Mouse (Mus musculus) intestine, embryonic 14.5 days (tissue): ENCODE results near the gene Msi2. TPM values are rescaled to one million over a fixed set of nuclear protein-coding genes. Genes with fewer than 3 reads are reported as not detected.

Source experiments
- ATAC-seq: fragments of 200-750 bp; cut with Nextera tagmentation; replicated peaks from 2 replicates; pipeline ENCODE4 v1.8.0; 2017; ENCODE audit warnings: low read depth, moderate number of reproducible peaks, moderate TSS enrichment, moderate library complexity; ENCODE audit not compliant: low FRiP score, low TSS enrichment
- DNase-seq: peaks from one replicate; pipeline ENCODE4 v3.0.0-alpha.2; 2018; ENCODE audit warnings: low spot score
- H3K27ac ChIP-seq: fragments of 300-500 bp; sonication (generic); 2 replicates; pipeline ENCODE4 v1.5.1; 2014; ENCODE audit warnings: low read depth, mild to moderate bottlenecking, control low read depth
- H3K27me3 ChIP-seq: fragments of 300-500 bp; sonication (generic); replicated peaks from 2 replicates; pipeline ENCODE4 v1.6.1; 2014; ENCODE audit warnings: low read length, control low read depth; ENCODE audit not compliant: control insufficient read depth, insufficient read depth
- H3K36me3 ChIP-seq: fragments of 300-500 bp; sonication (generic); 2 replicates; pipeline ENCODE4 v1.6.1; 2014; ENCODE audit warnings: low read length, control low read depth; ENCODE audit not compliant: control insufficient read depth, insufficient read depth
- H3K4me1 ChIP-seq: fragments of 300-500 bp; sonication (generic); replicated peaks from 2 replicates; pipeline ENCODE4 v1.6.1; 2014; ENCODE audit warnings: low read length, control low read depth, mixed read lengths; ENCODE audit not compliant: control insufficient read depth, insufficient read depth
- H3K4me2 ChIP-seq: fragments of 300-500 bp; sonication (generic); 2 replicates; pipeline ENCODE4 v1.6.1; 2014; ENCODE audit warnings: low read length
- H3K4me3 ChIP-seq: fragments of 300-500 bp; sonication (generic); 2 replicates; pipeline ENCODE4 v1.5.1; 2014; ENCODE audit warnings: low read depth, low read length, control low read depth, mixed read lengths
- H3K9ac ChIP-seq: fragments of 300-500 bp; sonication (generic); 2 replicates; pipeline ENCODE4 v1.6.1; 2014; ENCODE audit warnings: mild to moderate bottlenecking, low read length
- H3K9me3 ChIP-seq: fragments of 300-500 bp; sonication (generic); 2 replicates; pipeline ENCODE4 v1.6.1; 2016; ENCODE audit warnings: low read length, control low read depth; ENCODE audit not compliant: control insufficient read depth
- whole genome bisulfite sequencing: fragments of 180-500 bp; shearing (Covaris S2); extraction: QIAGEN DNeasy Blood & Tissue Kit; methylation state at CpG from one replicate; pipeline ENCODE4 v1.1.7; 2014; 5-methylcytosine and 5-hydroxymethylcytosine counted together
- polyA plus RNA-seq: library from polyadenylated mRNA; unstranded; fragments of >200 nt; fragmentation: Nextera tagmentation; extraction: Ambion mirVana; gene quantifications from 2 replicates; pipeline ENCODE4 v1.2.1, GENCODE M21; 2014

Gene Msi2
- polyA plus RNA-seq, 1 experiment from 2014 or later: 13.6 TPM

DNA sequence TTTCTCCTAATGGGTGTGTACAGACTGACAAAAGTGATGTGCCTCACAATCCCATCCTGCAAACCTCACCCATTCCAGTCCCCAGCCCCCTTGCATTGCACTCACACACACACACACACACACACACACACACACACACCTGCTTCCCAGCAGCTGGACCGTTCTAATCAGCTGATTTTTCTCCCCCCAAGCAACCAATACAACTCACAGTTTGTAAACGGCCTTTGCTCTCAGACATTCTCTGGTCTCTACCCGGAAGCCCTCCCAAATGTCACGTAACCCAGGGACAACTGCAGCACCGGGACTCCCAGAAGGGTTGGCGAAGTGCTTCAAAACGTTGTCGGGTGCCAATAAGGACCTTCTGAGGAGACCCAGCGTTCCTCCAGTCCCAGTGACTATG lies 57.9 kb downstream of the Msi2 start:
- Histone ChIP-seq H3K4me1 (peaks cover 16% of the 10 kb centered on the region), H3K9me3 (no peaks in the 10 kb centered on the region), H3K27ac (no peak overlapping the region), H3K4me3 (no peak overlapping the region), H3K27me3 (no peaks in the 10 kb centered on the region), H3K4me2 (no peak overlapping the region), H3K36me3 (peaks cover 19% of the 10 kb centered on the region), H3K9ac (no peak overlapping the region)
- DNase-seq (no peak), ATAC-seq (no peak)
- WGBS: 67% methylated on average over 9 of the region's 9 CpGs

DNA sequence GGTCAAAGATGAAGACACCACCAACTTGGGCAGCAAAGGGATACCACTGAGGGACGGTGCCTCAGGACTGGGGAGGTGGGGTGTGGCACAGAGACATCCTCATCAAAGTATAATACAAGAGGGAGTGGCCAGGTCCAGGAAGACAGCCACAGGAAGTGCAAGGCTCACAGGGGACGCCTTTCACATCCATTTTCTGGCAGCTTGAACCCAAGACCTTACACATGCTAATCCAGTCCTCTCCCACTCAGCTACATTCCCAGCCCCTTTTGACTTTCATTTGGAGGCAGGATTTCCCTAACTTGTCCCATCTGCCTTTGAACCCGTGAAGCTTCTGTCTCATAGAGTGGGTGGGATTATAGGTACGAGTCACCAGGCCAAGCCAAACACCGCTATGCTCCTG lies 59.4 kb downstream of the Msi2 start:
- H3K9me3 ChIP-seq: no peaks in the 10 kb centered on the region
- no peak overlapping the region for H3K4me3 ChIP-seq
- WGBS: 88% methylated on average over 5 of the region's 5 CpGs
- no peak overlapping the region for H3K27ac ChIP-seq
- H3K4me2 ChIP-seq: no peak overlapping the region
- peaks cover 19% of the 10 kb centered on the region for H3K36me3 ChIP-seq
- ATAC-seq: no peak
- H3K27me3 ChIP-seq: no peaks in the 10 kb centered on the region
- H3K9ac ChIP-seq: no peak overlapping the region
- no peak for DNase-seq
- H3K4me1 ChIP-seq: peaks cover 16% of the 10 kb centered on the region

DNA sequence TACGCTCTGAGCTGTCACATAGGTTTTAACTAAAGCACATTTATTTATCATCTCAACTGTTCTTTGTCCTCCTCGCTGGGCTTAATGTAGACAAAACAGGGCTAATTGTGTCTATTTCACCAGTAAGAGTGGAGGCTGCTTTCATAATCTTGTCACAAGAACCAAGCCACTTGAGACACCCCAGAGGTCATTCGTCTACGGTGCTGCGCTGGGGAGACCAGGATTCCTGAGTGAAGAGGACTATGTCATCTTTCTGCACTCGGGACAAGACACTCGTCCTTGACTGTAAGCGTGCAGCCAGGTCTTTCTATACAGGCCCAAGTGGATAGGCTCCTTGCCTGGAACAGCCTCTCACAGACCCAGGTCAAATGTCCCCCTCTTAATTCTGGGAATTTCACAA lies 62.5 kb downstream of the Msi2 start:
- WGBS: 68% methylated on average over 8 of the region's 8 CpGs
- Histone ChIP-seq H3K27ac (no peak overlapping the region), H3K4me1 (peaks cover 7% of the 10 kb centered on the region), H3K4me3 (no peak overlapping the region), H3K4me2 (no peak overlapping the region), H3K9ac (no peak overlapping the region), H3K27me3 (no peaks in the 10 kb centered on the region), H3K9me3 (no peaks in the 10 kb centered on the region), H3K36me3 (peaks cover 14% of the 10 kb centered on the region; the same call in 1 of the 2 replicates)
- DNase-seq (no peak), ATAC-seq (no peak)

DNA sequence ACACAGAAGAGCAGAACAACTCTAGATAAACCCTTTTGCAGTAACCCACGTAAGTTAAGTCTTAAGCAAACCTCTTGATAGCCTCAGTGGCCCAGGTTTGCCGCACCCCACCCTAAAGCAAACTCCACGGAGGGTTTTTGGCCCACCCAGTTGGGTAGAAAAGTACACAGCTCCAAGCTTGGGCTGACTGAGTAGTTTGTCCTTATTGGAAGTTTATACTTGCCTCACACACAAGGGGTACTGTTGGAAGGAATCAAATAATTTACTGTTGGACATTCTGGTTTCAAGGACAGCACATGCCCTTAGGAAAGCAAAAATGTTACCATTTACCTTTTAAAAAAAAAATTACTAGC lies 63.1 kb downstream of the Msi2 start:
- Histone ChIP-seq H3K4me3 (no peak overlapping the region), H3K9me3 (no peaks in the 10 kb centered on the region), H3K27me3 (no peaks in the 10 kb centered on the region), H3K27ac (no peak overlapping the region), H3K36me3 (peaks cover 14% of the 10 kb centered on the region; the same call in 1 of the 2 replicates), H3K4me2 (no peak overlapping the region), H3K9ac (no peak overlapping the region), H3K4me1 (peaks cover 6% of the 10 kb centered on the region; the same call in 1 of the 2 replicates)
- no peak for ATAC-seq
- WGBS: 71% methylated on average over 3 of the region's 3 CpGs
- no peak for DNase-seq

DNA sequence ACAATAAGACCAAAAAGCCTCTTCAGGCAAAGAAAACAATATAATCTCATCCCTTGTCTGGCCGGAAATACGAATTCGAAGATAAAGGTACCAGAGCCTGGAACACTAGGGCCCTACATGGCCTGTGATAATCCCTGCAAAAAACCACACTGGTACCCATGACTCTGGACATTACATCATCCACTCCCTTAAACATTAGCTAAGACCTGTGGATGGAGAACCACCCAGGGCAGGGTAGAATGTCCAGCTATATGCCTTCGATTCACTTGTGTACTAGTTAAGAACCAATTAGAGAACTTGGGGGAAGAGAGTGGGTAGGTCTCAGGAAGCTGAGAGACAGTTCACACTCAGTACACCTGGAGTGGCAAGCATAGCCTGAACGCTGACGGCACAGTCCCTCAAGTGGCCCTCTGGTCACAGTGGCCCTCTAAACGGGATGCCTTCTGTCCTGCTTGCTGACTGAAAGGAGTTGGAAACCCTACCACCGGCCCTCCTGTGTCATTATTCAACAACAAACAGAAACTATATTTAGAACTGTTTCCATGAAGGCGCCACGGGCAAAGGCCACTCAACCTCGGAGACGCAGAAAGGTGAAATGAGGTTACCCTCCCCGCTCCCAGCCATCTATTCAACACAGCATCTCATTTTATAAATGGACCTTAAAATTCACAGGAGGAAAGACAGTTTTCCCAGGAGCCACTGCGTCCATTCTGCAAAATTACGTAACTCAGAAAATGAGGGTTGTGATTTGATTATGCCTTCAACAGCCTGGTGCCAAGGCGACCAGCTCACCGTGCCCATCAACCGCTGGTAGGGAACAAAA lies 63.7 kb downstream of the Msi2 start:
- Histone ChIP-seq H3K4me1 (peaks cover 6% of the 10 kb centered on the region; the same call in 1 of the 2 replicates), H3K9me3 (no peaks in the 10 kb centered on the region), H3K4me3 (no peak overlapping the region), H3K9ac (no peak overlapping the region), H3K36me3 (peaks cover 14% of the 10 kb centered on the region; the same call in 1 of the 2 replicates), H3K27me3 (no peaks in the 10 kb centered on the region), H3K4me2 (no peak overlapping the region), H3K27ac (no peak overlapping the region)
- 76% methylated on average over 18 of the region's 18 CpGs for WGBS
- no peak for DNase-seq
- no peak for ATAC-seq

DNA sequence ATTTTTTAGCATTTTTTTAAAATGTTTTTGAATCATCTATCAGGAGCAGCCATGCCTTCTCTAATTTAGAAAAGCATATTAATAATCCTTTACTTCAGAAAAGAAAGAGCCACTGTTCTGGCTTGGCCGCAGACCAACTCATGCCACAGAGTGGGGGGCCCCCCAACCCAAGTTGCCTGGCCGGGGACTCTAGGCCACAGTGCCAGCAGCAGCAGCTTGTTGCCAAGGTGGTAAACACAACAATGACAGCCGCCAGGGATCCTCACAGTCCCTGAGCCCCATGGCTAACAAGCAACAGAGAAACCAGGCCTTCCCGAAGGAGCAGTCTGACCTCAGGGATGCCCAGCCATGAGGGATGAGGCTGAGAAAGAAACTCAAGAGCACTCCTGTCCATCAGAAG lies 68.0 kb downstream of the Msi2 start:
- no peaks in the 10 kb centered on the region for H3K27me3 ChIP-seq
- no peak overlapping the region for H3K27ac ChIP-seq
- H3K4me1 ChIP-seq: peaks cover 27% of the 10 kb centered on the region
- ATAC-seq (no peak), DNase-seq (no peak)
- WGBS: 60% methylated on average over 4 of the region's 4 CpGs
- H3K9ac ChIP-seq: no peak overlapping the region
- no peaks in the 10 kb centered on the region for H3K9me3 ChIP-seq
- H3K4me3 ChIP-seq: no peak overlapping the region
- no peak overlapping the region for H3K4me2 ChIP-seq
- peaks cover 6% of the 10 kb centered on the region; the same call in 1 of the 2 replicates for H3K36me3 ChIP-seq

DNA sequence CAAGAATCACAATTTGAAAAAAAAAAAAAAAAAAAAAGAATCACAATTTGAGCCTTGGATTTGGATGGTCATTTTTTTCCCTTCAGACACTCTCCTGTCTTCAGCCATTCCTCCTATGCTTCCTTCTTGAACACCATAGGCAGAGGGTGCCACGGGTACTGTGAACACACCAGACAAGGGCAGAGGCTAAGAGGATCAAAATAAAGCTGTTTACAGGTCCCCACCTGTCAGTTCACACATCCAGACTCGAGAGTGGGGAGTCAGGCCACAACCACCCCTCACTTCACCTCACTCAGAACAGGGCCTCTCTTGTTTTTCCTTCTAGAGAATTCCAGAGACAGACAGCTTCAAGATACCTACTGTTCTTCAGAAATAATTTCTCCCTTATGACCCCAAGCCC lies 69.3 kb downstream of the Msi2 start:
- H3K9me3 ChIP-seq: no peaks in the 10 kb centered on the region
- H3K27ac ChIP-seq: 0 out of 2 replicates have a peak overlapping the region, but pooled peaks have one; percentile 22
- no peak overlapping the region for H3K4me2 ChIP-seq
- 28% methylated on average over 2 of the region's 2 CpGs for WGBS
- ATAC-seq (no peak), DNase-seq (no peak)
- no peaks in the 10 kb centered on the region for H3K27me3 ChIP-seq
- peaks cover 6% of the 10 kb centered on the region; the same call in 1 of the 2 replicates for H3K36me3 ChIP-seq
- H3K9ac ChIP-seq: no peak overlapping the region
- H3K4me1 ChIP-seq: peaks cover 27% of the 10 kb centered on the region
- no peak overlapping the region for H3K4me3 ChIP-seq

DNA sequence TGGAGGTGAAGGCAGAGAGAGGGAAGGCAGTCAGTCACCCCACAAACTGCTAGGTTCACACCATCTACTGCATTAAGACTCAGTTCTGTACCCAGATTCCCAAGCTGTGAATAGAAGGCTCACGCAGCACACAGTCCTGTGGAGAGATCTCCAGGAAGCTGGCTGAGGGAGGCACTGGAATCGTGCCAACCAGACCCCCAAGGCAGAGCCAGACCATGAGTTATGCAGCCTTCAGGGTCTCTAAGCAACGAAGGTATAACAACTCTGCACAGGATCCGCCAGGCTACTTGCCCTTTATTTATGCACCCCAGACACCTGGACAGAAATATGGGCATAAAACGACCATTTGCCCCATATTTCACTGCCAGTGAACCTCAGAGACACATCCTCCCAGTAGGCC lies 69.9 kb downstream of the Msi2 start:
- H3K9me3 ChIP-seq: no peaks in the 10 kb centered on the region
- no peak overlapping the region for H3K4me2 ChIP-seq
- no peaks in the 10 kb centered on the region for H3K27me3 ChIP-seq
- H3K36me3 ChIP-seq: peaks cover 6% of the 10 kb centered on the region; the same call in 1 of the 2 replicates
- DNase-seq (peak; percentile 67), ATAC-seq (peak; percentile 50)
- no peak overlapping the region for H3K9ac ChIP-seq
- H3K27ac ChIP-seq: no peak overlapping the region
- peaks cover 27% of the 10 kb centered on the region for H3K4me1 ChIP-seq
- WGBS: 26% methylated on average over 5 of the region's 5 CpGs
- no peak overlapping the region for H3K4me3 ChIP-seq

DNA sequence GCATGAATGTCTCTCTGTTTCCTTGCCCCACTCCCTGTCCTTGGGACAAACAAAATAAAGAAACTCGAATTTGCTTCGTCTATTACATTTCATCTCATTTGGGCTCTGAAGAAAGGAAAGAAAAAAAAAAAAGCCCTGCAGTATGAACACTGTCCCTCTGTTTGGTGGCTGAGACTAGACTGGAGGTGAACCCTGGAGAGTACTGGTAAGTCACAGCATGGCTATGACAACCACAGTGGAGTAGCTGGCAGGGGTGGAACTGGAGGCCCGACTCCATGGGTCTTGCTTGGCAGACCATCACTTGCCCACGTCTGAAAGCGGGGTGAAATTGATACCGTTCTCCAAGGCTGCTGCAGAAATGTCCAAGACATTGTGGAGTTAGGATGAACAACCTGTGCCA lies 71.8 kb downstream of the Msi2 start:
- Histone ChIP-seq H3K4me1 (peaks cover 27% of the 10 kb centered on the region), H3K36me3 (peaks cover 6% of the 10 kb centered on the region; the same call in 1 of the 2 replicates), H3K4me3 (no peak overlapping the region), H3K27me3 (no peaks in the 10 kb centered on the region), H3K9me3 (no peaks in the 10 kb centered on the region), H3K4me2 (no peak overlapping the region), H3K9ac (no peak overlapping the region), H3K27ac (no peak overlapping the region)
- no peak for DNase-seq
- WGBS: 88% methylated on average over 6 of the region's 6 CpGs
- ATAC-seq: no peak
